Mouse (Mus musculus): ENCODE measurements around the gene Ltbp2. TPM values are rescaled to one million over a fixed set of nuclear protein-coding genes. Genes with fewer than 3 reads are reported as not detected.

Gene Ltbp2
- polyA plus RNA-seq, 1 experiment: not detected

- WGBS: 40% methylated on average over 14 of the region's 14 CpGs
- TF ChIP-seq POLR2A (IDR thresholded peaks at IDR 0.05; ENCODE audit: insufficient read depth, low read depth, low read length) (no peak), CTCF (IDR thresholded peaks at IDR 0.05; ENCODE audit: insufficient read depth, low read depth, low read length) (no peak)
- Histone ChIP-seq H3K27ac (ENCODE audit: insufficient read depth, low read depth, low read length) (no peak overlapping the region), H3K4me1 (ENCODE audit: control insufficient read depth, insufficient read depth, low read length) (peaks cover 15% of the 10 kb centered on the region), H3K4me3 (ENCODE audit: insufficient read depth, low read depth, low read length) (no peak overlapping the region)
Observed at GRCm38 (mm10) chr12:84752131-84752977, 124.0 kb downstream of the Ltbp2 start.

GRCm38 (mm10) chr12:84750661-84751060 is 125.7 kb downstream of the Ltbp2 start:
- Histone ChIP-seq H3K27ac (ENCODE audit: insufficient read depth, low read depth, low read length) (no peak overlapping the region), H3K4me1 (ENCODE audit: control insufficient read depth, insufficient read depth, low read length) (peaks cover 7% of the 10 kb centered on the region), H3K4me3 (ENCODE audit: insufficient read depth, low read depth, low read length) (no peak overlapping the region)
- 81% methylated on average over 14 of the region's 14 CpGs for WGBS
- TF ChIP-seq CTCF (IDR thresholded peaks at IDR 0.05; ENCODE audit: insufficient read depth, low read depth, low read length): no peak
- TF ChIP-seq POLR2A (IDR thresholded peaks at IDR 0.05; ENCODE audit: insufficient read depth, low read depth, low read length): no peak

- no peak for TF ChIP-seq POLR2A (IDR thresholded peaks at IDR 0.05; ENCODE audit: insufficient read depth, low read depth, low read length)
- TF ChIP-seq CTCF (IDR thresholded peaks at IDR 0.05; ENCODE audit: insufficient read depth, low read depth, low read length): no peak
- no peak overlapping the region for H3K4me3 ChIP-seq (ENCODE audit: insufficient read depth, low read depth, low read length)
- H3K27ac ChIP-seq (ENCODE audit: insufficient read depth, low read depth, low read length): no peak overlapping the region
- peaks cover 6% of the 10 kb centered on the region for H3K4me1 ChIP-seq (ENCODE audit: control insufficient read depth, insufficient read depth, low read length)
- WGBS: 70% methylated on average over 3 of the region's 3 CpGs
Observed at GRCm38 (mm10) chr12:84748134-84748533, 128.2 kb downstream of the Ltbp2 start.

GRCm38 (mm10) chr12:84745700-84746099 is 130.6 kb downstream of the Ltbp2 start:
- Histone ChIP-seq H3K27ac (ENCODE audit: insufficient read depth, low read depth, low read length) (no peak overlapping the region), H3K4me1 (ENCODE audit: control insufficient read depth, insufficient read depth, low read length) (no peaks in the 10 kb centered on the region), H3K4me3 (ENCODE audit: insufficient read depth, low read depth, low read length) (no peak overlapping the region)
- WGBS: 85% methylated on average over 4 of the region's 4 CpGs
- TF ChIP-seq CTCF (IDR thresholded peaks at IDR 0.05; ENCODE audit: insufficient read depth, low read depth, low read length): no peak
- no peak for TF ChIP-seq POLR2A (IDR thresholded peaks at IDR 0.05; ENCODE audit: insufficient read depth, low read depth, low read length)

- Histone ChIP-seq H3K4me1 (ENCODE audit: control insufficient read depth, insufficient read depth, low read length) (no peaks in the 10 kb centered on the region), H3K27ac (ENCODE audit: insufficient read depth, low read depth, low read length) (no peak overlapping the region), H3K4me3 (ENCODE audit: insufficient read depth, low read depth, low read length) (no peak overlapping the region)
- no peak for TF ChIP-seq CTCF (IDR thresholded peaks at IDR 0.05; ENCODE audit: insufficient read depth, low read depth, low read length)
- TF ChIP-seq POLR2A (IDR thresholded peaks at IDR 0.05; ENCODE audit: insufficient read depth, low read depth, low read length): no peak
- WGBS: 86% methylated on average over 10 of the region's 10 CpGs
Observed at GRCm38 (mm10) chr12:84743496-84743895, 132.8 kb downstream of the Ltbp2 start.

GRCm38 (mm10) chr12:84733366-84733765 is 143.0 kb downstream of the Ltbp2 start:
- TF ChIP-seq POLR2A (IDR thresholded peaks at IDR 0.05; ENCODE audit: insufficient read depth, low read depth, low read length) (no peak), CTCF (IDR thresholded peaks at IDR 0.05; ENCODE audit: insufficient read depth, low read depth, low read length) (no peak)
- Histone ChIP-seq H3K4me1 (ENCODE audit: control insufficient read depth, insufficient read depth, low read length) (no peaks in the 10 kb centered on the region; the same call in 1 of the 2 replicates), H3K27ac (ENCODE audit: insufficient read depth, low read depth, low read length) (no peak overlapping the region), H3K4me3 (ENCODE audit: insufficient read depth, low read depth, low read length) (no peak overlapping the region)
- WGBS: 70% methylated on average over 13 of the region's 13 CpGs

Other genes with a start within 250 kb of the Ltbp2 start
- not detected in 2 replicates for gene Vrtn, start 235.5 kb downstream of the Ltbp2 start, polyA plus RNA-seq (2012; ENCODE audit: insufficient read depth, insufficient read length, low replicate concordance, missing spikeins)
- not detected in 2 replicates for gene Syndig1l, start 177.7 kb downstream of the Ltbp2 start, polyA plus RNA-seq (2012; ENCODE audit: insufficient read depth, insufficient read length, low replicate concordance, missing spikeins)
- not detected in 2 replicates for gene Npc2, start 103.4 kb downstream of the Ltbp2 start, polyA plus RNA-seq (2012; ENCODE audit: insufficient read depth, insufficient read length, low replicate concordance, missing spikeins)
- not detected in 2 replicates for gene Isca2, start 103.3 kb downstream of the Ltbp2 start, polyA plus RNA-seq (2012; ENCODE audit: insufficient read depth, insufficient read length, low replicate concordance, missing spikeins)
- gene Fcf1, start 94.4 kb upstream of the Ltbp2 start, polyA plus RNA-seq (2012; ENCODE audit: insufficient read depth, insufficient read length, low replicate concordance, missing spikeins): not detected in 2 replicates
- not detected in 2 replicates for gene Arel1, start 94.4 kb upstream of the Ltbp2 start, polyA plus RNA-seq (2012; ENCODE audit: insufficient read depth, insufficient read length, low replicate concordance, missing spikeins)
- 139 and 435 TPM in 2 replicates for gene Ylpm1, start 119.8 kb upstream of the Ltbp2 start, polyA plus RNA-seq (2012; ENCODE audit: insufficient read depth, insufficient read length, low replicate concordance, missing spikeins)
- not detected in 2 replicates for gene Prox2, start 234.2 kb upstream of the Ltbp2 start, polyA plus RNA-seq (2012; ENCODE audit: insufficient read depth, insufficient read length, low replicate concordance, missing spikeins)
- not detected in 2 replicates for gene Dlst, start 234.3 kb upstream of the Ltbp2 start, polyA plus RNA-seq (2012; ENCODE audit: insufficient read depth, insufficient read length, low replicate concordance, missing spikeins)

All from olfactory bulb, adult 2 months (tissue).